Mouse (Mus musculus) left cerebral cortex, adult 9 months (tissue): ENCODE results near the gene Angptl8.
"Not testable (repeated sequence)": the region's sequence is repeated elsewhere in the genome, so short reads cannot be mapped to it uniquely, and the experiment has no call there.

Experiments used
- DNase-seq, 2 experiments: peaks; one replicate each; pipeline ENCODE4 v3.0.0; 2022; ENCODE audit warnings: low spot score in 2 of 2

Gene Angptl8

DNA sequence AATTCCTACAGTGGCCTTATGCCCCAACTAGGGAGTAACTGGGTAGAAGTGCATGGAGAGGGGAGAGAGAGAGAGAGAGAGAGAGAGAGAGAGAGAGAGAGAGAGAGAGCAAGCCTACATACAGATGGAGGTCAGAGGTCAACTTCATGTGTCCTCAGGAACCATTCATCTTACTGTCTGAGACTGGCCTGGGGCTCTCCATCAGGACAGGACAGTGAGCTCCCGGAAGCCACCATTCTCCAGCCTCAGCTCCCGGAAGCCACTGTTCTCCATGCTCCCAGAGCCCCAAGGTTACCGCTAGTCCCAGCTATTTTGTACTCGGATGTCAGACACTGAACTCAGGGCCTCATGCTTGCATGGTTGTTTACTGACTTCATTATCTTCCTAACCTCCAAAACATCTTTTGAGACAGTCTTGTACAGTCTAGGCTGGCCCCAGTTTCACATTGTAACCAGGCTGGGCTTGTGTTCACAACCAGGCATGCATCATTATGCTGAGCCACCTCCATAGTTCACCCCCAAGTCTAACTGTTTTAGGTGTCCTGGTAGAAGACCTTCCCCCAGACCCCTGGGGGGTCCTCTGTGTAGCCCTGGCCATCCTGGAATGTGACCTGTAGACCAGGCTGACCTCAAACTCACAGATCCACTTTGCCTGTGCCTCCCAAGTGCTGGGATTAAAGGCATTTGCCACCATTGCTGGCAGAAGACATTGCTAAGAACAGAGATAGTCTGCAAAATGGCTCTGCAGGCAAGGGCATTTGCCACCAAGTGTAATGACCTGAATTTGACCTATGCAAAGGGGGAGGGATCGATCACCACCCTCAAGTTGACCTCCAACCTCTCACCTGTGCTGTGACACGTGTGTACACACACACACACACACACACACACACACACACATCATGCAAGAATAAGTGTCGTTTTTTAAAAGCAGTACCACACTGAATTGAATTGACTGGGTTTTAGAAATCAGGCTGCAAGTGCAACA, 14.7 kb downstream of the Angptl8 start:
- DNase-seq = no peak

DNA sequence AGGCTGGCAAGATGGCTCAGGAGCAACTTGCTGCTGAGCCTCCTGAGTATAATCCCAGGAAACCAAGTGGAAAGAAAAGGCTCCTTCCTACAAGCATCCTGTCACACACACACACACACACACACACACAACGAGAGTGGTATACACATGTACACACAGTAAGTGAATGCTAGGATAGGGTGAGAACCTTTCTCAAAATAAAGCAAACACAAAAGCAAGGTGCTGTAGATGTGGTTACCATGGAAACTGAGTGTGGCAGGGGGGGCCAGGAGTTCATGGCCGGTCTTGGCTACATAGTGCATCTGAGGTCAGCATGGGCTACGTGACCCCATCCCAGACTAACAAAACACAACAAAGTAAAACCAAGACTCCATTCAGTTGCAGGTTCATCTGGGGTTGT, 15.8 kb downstream of the Angptl8 start:
- no peak for DNase-seq

DNA sequence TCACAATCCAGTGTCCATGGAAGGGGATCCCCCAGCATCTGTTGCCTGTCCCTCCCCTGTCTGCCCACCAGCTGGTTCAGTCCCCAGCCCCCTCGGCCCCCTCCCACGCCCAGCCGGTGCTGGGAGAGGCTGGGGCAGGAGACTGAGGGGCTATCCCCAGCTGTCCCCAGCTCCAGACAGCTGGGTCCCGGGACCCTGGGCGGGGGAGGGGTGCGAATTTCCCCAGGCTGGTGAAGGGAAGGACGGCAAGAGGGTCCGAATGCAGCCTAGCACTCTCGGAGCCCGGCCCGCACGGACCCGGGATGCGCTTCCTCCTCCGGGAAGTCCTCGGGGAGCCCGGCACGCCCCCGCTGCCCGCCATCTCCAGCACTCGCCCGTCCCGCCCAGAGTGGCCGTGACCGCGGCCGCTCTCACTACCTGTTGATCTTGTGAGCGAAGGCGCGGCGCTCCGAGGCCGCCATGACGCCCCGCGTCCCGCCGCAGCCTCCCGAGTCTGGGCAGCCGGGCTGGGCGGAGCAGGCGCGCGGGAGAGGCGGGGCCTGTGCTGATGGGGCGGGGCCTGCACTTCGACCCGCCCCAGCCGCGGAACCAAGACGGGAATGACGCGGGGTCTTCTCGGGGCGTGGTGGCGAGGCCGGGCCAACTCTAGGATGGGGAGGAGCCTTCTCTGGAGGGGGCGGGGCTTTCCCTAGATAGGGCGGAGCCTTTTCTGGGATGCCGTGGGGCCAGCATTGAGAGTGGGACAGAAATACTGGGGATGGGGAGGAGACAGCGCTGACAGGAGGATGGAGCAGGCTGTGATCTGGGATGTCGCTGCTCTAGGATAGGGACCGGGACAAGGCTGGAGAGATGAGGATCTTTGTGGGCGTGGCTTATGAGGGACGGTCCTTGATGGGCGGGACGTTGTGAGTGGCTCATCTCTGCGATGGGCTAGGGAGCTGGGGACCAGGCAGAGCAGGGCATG, 17.1 kb downstream of the Angptl8 start, which contains the start of gene Dock6:
Gene Dock6 (minus strand): TSS at position 508 of the 964 bp plus-strand sequence.
- DNase-seq = peak; percentile 49 to 72

DNA sequence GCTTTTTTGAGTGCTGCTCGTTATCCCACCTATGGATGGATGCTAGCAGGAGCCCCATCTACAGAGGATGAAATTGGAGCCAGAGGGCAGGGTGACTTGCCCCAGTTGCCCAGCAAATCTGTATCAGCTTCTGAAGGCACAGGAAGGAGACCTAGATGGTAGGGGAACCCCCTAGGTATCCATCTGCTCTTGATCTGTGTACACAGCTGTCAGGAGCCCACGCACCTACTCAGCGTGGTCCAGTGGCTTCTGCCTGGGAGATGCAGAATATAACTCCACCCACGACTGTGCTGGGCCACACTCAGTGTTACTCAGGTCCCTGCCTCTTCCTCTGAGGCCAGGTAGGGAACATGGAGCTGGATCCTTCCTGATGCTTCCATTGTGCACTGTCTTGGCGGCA, 18.7 kb downstream of the Angptl8 start:
- DNase-seq = no peak

DNA sequence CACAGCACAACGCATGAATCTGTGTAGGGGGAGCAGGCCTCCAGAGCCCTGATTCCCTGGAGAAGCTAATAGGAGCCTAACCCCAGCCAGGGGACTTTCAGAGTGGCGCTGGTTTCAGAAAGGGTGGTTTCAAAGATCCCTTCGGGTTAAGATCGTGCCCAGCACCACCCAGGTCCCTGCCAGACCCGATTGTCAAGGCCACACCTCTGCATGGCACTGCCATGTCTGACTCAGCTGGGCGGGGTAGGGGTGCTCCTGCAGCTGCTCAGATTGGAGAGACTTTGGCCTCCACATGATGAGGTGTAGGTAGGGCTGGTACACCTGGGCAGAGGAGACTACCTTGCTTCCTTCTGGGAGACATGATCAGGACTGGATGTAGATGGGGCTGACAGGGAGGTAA, 19.6 kb downstream of the Angptl8 start:
- DNase-seq = no peak

DNA sequence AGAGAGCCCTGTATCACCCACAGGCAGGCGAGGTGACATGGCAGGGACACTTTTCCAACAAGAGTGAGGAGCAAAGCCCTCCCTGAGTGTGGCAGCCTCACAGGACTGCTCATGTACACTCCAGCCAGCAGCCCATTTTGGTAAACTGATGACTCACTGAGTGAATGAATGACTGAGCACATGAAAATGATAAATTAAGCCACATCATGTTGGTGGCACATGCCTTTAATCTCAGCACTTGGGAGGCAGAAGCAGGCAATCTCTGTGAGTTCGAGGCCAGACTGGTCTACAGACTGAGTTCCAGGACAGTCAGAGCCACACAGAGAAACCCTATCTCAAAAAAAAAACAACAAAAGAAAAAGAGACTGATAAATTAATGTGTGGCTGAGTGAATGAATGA, 22.2 kb downstream of the Angptl8 start:
- DNase-seq = no peak

DNA sequence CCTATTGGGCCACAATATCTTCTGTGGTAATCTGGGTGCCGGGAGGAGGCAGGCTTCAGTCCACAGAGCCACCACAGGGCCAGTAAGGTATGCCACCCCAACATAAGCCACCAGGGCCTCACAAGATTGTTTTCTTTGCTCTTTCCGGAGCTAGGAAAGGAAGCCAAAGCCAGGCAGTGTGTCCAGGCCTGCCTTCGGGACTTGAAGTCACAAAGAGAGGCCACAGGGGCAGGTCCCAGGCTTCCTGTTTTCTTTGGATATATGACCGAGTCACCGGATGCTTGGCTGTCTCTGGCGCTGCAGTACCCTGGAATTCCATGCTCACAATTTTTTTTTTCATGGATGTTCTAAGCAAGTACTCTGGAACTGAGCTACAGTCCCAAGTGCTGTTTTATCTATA, 22.8 kb downstream of the Angptl8 start:
- DNase-seq = no peak

DNA sequence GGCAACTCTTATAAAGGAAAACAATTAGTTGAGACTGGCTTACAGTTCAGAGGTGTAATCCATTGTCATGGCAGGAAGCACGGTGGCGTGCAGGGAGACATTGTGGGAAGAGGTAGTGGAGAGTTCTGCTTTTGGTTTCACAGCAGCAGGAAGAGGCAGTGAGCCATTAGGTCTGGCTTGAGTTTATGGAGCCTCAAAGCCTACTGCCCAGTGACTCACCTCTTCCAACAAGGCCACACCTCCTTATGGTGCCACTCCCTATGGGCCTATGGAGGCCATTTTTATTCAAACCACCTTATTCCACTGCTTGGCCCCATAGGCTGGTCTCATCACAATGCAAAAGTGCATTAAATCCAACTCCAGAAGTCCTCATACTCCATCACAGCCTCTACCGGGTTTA, 24.3 kb downstream of the Angptl8 start:
- DNase-seq = no peak

DNA sequence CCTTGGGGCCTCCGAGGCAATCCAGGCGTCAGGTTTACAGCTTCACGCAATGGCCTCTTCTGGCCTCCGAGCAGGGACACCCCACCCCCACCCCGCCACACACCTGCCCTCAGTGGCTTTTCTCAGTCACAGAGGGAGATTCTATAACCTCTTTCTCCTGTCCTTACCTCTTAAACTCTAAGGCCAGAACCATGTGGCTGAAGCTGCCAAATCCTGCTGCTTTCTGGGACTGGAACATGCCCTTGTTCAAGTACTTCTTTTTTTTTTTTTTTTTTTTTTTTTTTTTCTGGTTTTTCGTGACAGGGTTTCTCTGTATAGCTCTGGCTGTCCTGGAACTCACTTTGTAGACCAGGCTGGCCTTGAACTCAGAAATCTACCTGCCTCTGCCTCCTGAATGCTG, 25.0 kb downstream of the Angptl8 start:
- DNase-seq = not testable (repeated sequence)

DNA sequence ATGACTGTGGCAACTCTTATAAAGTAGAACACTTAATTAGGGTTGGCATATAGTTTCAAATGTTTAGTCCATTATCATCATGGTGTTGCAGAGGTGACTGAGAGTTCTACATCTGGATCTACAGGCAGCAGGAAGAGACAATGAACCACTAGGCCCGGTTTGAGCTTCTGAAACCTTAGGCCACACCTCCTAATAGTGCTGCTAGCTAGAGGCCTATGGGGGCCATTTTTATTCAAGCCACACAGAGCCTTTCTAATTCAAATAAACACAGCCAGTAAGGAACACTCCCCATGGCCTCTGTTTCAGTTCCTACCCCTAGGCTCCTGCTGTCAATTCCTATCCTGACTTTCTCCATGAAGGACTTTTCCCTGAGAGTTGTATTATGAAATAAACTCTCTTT, 26.9 kb downstream of the Angptl8 start:
- no peak for DNase-seq

DNA sequence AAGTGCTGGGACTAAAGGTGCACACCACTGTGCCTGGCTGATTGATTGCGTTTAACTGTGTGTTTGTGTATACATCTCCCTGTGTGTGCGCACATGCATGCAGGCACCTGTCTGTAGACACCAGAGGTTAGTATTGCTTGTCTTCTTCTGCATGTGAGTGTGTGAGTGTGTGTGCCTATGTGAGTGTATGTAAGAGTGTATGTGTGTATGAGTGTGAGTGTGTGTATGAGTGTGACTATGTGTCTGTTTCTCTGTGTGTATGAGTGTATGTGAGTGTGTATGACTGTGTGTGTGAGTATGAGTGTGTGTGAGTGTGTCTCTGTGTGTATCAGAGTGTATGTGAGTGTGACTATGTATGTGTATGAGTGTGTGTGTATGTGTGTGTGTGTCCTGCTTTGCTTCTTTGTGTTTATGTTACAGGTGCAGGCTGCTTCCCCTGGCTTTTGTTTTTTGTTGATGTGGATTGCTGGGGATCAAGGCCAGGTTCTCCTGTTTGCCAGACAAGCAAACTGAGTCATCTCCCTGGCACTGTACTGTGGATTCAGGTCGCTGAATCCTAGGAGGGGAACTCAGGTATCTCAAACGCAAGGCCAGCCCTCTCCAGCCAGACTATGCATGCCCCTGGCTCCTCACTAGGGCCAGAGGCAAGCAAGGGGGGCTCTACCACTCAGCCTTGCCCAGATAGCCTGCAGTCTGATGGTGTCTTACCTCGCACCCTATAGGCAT, 30.5 kb downstream of the Angptl8 start:
- no peak for DNase-seq

DNA sequence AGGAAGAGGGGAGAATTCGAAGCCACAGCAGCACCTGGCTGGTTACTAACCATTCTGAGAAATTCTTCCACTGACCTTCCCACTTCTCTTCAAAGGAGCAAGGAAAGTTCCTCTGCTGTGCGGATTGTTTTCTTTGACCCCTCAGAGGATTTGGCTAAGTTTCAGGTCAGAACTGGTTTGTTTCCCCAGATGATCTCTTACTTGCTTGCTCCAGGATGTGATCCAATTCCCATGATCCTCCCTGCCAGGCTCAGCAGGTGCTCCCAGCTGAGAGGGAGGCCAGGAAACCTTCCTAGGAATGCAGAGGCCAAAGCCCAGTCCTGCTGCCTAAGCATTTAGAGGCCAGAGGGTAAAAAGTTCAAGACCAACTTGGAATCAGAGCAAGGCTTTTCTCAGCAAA, 31.3 kb downstream of the Angptl8 start:
- DNase-seq = no peak

DNA sequence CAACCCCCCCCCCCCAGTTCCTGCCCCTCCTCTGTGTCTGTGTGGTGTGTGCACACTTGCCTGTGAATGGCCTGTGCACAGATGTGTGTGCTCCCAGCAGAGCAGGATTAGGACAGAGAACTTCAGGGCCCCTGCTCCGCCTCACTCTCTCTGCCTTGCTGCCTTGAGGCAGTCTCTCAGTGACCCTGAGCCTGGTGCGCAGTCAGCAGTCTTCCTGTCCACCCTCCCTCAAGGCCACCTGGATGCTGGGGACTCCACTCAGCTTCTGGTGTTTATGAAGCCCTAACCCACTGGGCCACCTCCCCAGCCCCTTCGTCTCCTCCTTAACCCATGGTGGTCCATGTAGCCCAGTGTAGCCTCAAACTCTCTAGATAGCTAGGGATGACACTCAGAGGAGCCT, 32.4 kb downstream of the Angptl8 start:
- no peak for DNase-seq

DNA sequence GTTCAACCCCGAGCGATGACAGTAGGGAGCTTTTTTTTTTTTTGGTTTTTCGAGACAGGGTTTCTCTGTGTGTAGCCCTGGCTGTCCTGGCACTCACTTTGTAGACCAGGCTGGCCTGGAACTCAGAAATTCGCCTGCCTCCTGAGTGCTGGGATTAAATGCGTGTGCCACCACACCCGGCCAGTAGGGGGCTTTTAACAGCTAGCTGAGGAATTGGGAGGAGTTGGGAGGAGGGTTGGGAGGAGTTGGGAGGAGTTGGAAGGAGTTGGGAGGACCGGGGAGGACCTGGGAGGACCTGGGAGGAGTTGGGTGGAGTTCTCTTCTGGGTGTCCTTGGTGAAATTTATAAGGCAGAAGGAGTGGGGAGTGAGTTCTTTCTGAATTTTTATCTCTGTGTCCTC, 34.0 kb downstream of the Angptl8 start:
- peak in 1 of 2 experiments; percentile 36 for DNase-seq

DNA sequence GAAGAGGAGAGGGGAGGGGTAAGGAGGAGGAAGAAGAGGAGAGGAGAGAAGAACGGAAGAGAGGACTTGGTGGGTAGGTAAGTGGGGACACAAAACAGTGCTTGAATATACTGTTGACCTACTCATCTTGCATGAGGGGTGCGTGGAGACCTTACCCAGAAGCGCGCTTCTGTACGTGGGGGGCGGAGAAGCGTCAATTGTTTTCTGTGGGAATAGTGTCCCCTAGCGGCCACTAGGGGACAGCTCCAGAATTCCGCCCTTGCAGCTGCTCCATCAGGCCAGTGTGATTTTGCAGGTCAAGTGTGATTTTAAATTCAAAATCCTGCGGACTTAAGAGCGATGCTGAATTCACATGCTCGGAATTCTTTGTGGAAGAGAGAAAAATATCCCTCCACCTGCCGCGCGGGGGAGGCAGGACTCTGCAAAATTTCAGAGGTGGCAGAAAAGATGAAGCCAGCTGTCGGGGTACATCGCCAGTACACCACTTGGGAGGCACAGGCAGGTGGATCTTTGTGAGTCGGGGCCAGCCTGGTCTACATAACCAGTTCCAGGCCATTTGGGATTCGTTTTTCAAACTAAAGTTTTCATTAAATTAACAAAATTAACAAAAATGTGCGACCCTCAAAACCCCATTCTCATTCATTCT, 35.7 kb downstream of the Angptl8 start:
- DNase-seq = peak in 1 of 2 experiments; percentile 30

DNA sequence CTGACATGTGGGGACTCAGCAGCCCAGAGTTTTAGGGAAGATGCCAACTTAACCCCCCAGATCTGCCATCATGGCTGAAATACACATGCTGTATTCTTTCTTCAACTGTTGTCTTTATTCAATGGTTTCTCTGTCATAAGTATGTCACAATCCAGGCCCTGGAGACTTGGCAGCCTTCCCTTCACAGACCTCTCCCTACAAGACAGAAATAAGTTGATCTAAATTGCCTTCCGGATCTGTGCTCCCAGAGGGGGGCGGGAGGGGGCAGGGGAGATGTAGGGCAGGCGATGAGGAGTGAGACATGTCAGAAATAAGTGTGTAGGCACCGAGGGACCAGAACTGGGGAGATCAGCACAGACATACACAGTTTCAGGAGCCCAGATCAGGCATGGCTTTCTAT, 36.9 kb downstream of the Angptl8 start:
- DNase-seq = no peak

DNA sequence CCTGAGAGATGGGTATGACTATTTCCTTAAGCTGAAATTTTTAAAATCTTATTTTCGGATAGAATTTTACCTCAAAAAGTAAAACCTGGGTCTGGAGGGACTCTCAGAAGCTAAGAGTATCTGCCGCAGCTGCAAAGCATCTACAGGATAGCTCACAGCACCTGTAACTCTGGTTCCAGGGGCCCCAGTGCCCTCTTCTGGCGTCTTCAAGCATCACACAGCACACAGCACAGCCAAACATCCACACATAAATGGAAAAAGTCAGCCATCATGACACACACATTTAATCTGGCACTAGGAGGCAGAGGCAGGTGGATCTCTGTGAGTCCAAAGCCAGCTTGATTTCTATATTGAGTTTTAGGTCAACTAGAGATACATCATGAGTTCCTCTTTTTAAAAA, 41.3 kb downstream of the Angptl8 start:
- no peak for DNase-seq
